Mouse (Mus musculus) spleen, adult 10 weeks (tissue): Measurements from ENCODE around the gene Arid1a. TPM values are rescaled to one million over a fixed set of nuclear protein-coding genes. Genes with fewer than 3 reads are reported as not detected.

Source experiments
- polyA plus RNA-seq: library from polyadenylated mRNA; stranded (reverse); fragments of 350-450 nt; fragmentation: Illumina TruSeq; extraction: RNeasy Lipid Tissue Mini Kit (QIAGEN cat#74804); gene quantifications from one replicate; pipeline ENCODE4 v1.2.3, GENCODE M21; 2015; ENCODE audit warnings: low replicate concordance; ENCODE audit not compliant: insufficient read depth

The Arid1a gene
- polyA plus RNA-seq, result 89.7 TPM

GRCm38 (mm10) chr4:133756514-133757268 is at the start of gene Arid1a:
TSS of gene Arid1a (minus strand) at chr4:133756769.

GRCm38 (mm10) chr4:133671881-133672844 is 84.4 kb downstream of the Arid1a start, which contains the start of gene Pigv:
TSS of gene Pigv (minus strand) at chr4:133672647.

GRCm38 (mm10) chr4:133649989-133650699 is 106.4 kb downstream of the Arid1a start, which contains the start of gene Zdhhc18:
TSS of gene Zdhhc18 (minus strand) at chr4:133650154.

Other genes with a start within 250 kb of the Arid1a start
- gene Kdf1, start 237.8 kb downstream of the Arid1a start, polyA plus RNA-seq, result not detected
- 78.9 TPM for gene Nudc, start 210.8 kb downstream of the Arid1a start, polyA plus RNA-seq
- not detected for gene Nr0b2, start 203.4 kb downstream of the Arid1a start, polyA plus RNA-seq
- 7.4 TPM for gene Gpatch3, start 182.0 kb downstream of the Arid1a start, polyA plus RNA-seq
- gene Gpn2, start 172.4 kb downstream of the Arid1a start, polyA plus RNA-seq, result 6.8 TPM
- 5.5 TPM for gene Sfn, start 154.6 kb downstream of the Arid1a start, polyA plus RNA-seq
- 106 TPM for gene Zdhhc18, start 106.6 kb downstream of the Arid1a start, polyA plus RNA-seq
- 17.2 TPM for gene Pigv, start 84.1 kb downstream of the Arid1a start, polyA plus RNA-seq
- 51.2 TPM for gene Rps6ka1, start 131.0 kb upstream of the Arid1a start, polyA plus RNA-seq
- gene Hmgn2, start 211.9 kb upstream of the Arid1a start, polyA plus RNA-seq, result 366 TPM
- gene Dhdds, start 244.1 kb upstream of the Arid1a start, polyA plus RNA-seq, result 21.6 TPM